Mouse (Mus musculus): ENCODE results near the gene Shc3.

DNA sequence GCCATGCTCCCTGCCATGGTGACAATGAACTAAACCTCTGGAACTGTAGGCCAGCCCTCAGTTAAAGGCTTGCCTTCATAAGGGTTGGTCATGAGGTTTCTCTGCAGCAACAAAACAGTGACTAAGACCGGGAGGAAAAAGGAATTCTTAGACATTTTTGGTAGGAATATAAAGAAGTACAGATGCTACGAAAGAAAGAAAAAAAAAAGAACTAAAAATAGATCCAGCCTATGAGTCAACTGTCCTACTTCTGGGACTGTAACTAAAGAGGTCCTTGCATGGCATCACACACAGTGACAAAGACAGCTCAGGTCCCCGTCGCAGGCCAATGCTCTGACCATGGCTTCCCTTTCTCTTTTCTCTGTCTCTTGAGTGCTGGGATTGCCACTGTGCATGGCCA, 164.7 kb downstream of the Shc3 start:
- TF ChIP-seq MXI1 (IDR thresholded peaks at IDR 0.05; ENCODE audit: low read depth, low read length) (no peak), HCFC1 (IDR thresholded peaks at IDR 0.05; ENCODE audit: low read depth, low read length) (no peak), ZMIZ1 (IDR thresholded peaks at IDR 0.05; ENCODE audit: low read depth, low read length) (no peak), CTCF (conservative IDR thresholded peaks at IDR 0.05 in 1 of 2, IDR thresholded peaks at IDR 0.05 in 1 of 2; ENCODE audit: low read depth in 2 of 2, low read length in 2 of 2) (no peak), EP300 (IDR thresholded peaks at IDR 0.05; ENCODE audit: low read length) (peak; percentile 31; the same call in 1 of the 2 replicates), USF1 (IDR thresholded peaks at IDR 0.05; ENCODE audit: low read depth, low read length) (no peak), TCF12 (IDR thresholded peaks at IDR 0.05; ENCODE audit: low read depth, low read length) (no peak), BHLHE40 (IDR thresholded peaks at IDR 0.05; ENCODE audit: low read depth, low read length) (no peak), POLR2A (IDR thresholded peaks at IDR 0.05; ENCODE audit: low read depth, low read length) (no peak), POLR2AphosphoS2 (IDR thresholded peaks at IDR 0.05; ENCODE audit: low read depth, low read length) (no peak), ETS1 (conservative IDR thresholded peaks at IDR 0.05; ENCODE audit: low read depth, low read length) (peak; percentile 39)

All from CH12.LX (cell line).